13 mouse cellular contexts compared by ENCODE assay signal in the genomic region with DNA sequence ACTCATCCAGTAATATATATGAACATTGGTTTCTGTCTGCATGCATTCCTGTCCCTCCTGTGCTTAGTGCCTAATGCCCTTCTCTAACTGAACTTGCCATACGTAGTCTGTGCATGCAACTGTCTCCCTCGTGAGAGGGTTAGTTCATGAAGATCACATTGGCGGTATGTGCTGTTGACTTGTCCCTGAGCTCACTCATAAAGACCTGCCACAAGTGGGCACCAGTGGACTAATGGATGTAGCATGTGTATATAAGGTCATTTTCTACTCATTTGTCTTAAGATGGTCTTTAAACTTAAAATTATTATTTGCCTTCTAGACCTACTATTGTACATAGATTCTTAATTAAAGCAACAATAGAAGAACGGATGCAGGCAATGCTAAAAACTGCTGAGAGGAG.
DNase-seq lines count a peak whose midpoint lies in the region; ATAC-seq lines count a peak whose summit lies in the region.
"Had no signal": no experiment of that assay in that cellular context is flagged by ENCODE, and none has a peak within 500 bp of the region (broad histone marks: within the 10 kb centered on the region; RNA-seq: fewer than 3 reads in every experiment).

No protein-coding gene starts in this region.

- no peak overlapping the region for H3K4me3 ChIP-seq in kidney, embryonic 14.5 days (ENCODE audit: low read length)
- H3K4me3 ChIP-seq in hindbrain, embryonic 10.5 days: no peak overlapping the region
- H3K4me3 ChIP-seq: hindbrain, embryonic 15.5 days; liver, embryonic 12.5 days; neural tube, embryonic 13.5 days had no signal

- peak; percentile 21 for DNase-seq in kidney, adult 11 months
- DNase-seq in 3T3-L1 (ENCODE audit: low read depth, low spot score): peak; percentile 41
- DNase-seq in A20 (ENCODE audit: low read depth, low spot score): peak; percentile 9
- DNase-seq in kidney, postnatal 10 days: peak; percentile 41
- no peak for DNase-seq in embryo, embryonic 10 days (ENCODE audit: low spot score)
- DNase-seq in thymus, postnatal 4 days: no peak
- no peak for DNase-seq in hindbrain, embryonic 10.5 days (ENCODE audit: low spot score)
- DNase-seq: adrenal gland, adult 8-10 months had no signal

- peaks cover 52% of the 10 kb centered on the region for H3K36me3 ChIP-seq in kidney, embryonic 14.5 days (ENCODE audit: control insufficient read depth, insufficient read depth, low read length)
- H3K36me3 ChIP-seq in hindbrain, embryonic 10.5 days: peaks cover 90% of the 10 kb centered on the region

- H3K9me3 ChIP-seq in kidney, embryonic 14.5 days (ENCODE audit: control insufficient read depth, low read length): no peaks in the 10 kb centered on the region
- no peaks in the 10 kb centered on the region for H3K9me3 ChIP-seq in hindbrain, embryonic 10.5 days
- H3K9me3 ChIP-seq: G1E; hindbrain, embryonic 15.5 days; liver, embryonic 12.5 days; neural tube, embryonic 13.5 days had no signal

- H3K9ac ChIP-seq in kidney, embryonic 14.5 days (ENCODE audit: low read depth, low read length): no peak overlapping the region
- H3K9ac ChIP-seq: hindbrain, embryonic 15.5 days; liver, embryonic 12.5 days; neural tube, embryonic 13.5 days had no signal

- no peaks in the 10 kb centered on the region for H3K4me1 ChIP-seq in kidney, embryonic 14.5 days (ENCODE audit: control insufficient read depth, insufficient read depth, low read length)
- no peaks in the 10 kb centered on the region for H3K4me1 ChIP-seq in hindbrain, embryonic 10.5 days (replicated peaks)
- H3K4me1 ChIP-seq: hindbrain, embryonic 15.5 days; neural tube, embryonic 13.5 days had no signal

- 84% methylated on average over 4 of the region's 4 CpGs for WGBS in kidney, embryonic 14.5 days
- 88% methylated on average over 4 of the region's 4 CpGs for WGBS in hindbrain, embryonic 10.5 days

- ATAC-seq in kidney, embryonic 14.5 days (ENCODE audit: low FRiP score, low TSS enrichment): no peak
- ATAC-seq: liver, embryonic 12.5 days had no signal

- no peak overlapping the region for H3K4me2 ChIP-seq in kidney, embryonic 14.5 days (replicated peaks; ENCODE audit: low read depth, low read length)
- H3K4me2 ChIP-seq: hindbrain, embryonic 15.5 days; liver, embryonic 12.5 days; neural tube, embryonic 13.5 days had no signal

- H3K27ac ChIP-seq in kidney, embryonic 14.5 days (ENCODE audit: low read depth, low read length): no peak overlapping the region
- H3K27ac ChIP-seq in hindbrain, embryonic 10.5 days: no peak overlapping the region
- H3K27ac ChIP-seq: hindbrain, embryonic 15.5 days; liver, embryonic 12.5 days; neural tube, embryonic 13.5 days had no signal

- no peaks in the 10 kb centered on the region for H3K27me3 ChIP-seq in kidney, embryonic 14.5 days (ENCODE audit: control insufficient read depth, insufficient read depth, low read length)
- no peaks in the 10 kb centered on the region for H3K27me3 ChIP-seq in hindbrain, embryonic 10.5 days (ENCODE audit: insufficient read depth, poor library complexity, severe bottlenecking)
- H3K27me3 ChIP-seq: hindbrain, embryonic 15.5 days; liver, embryonic 12.5 days; neural tube, embryonic 13.5 days had no signal

Comparison
In these comparisons a context has a peak if more than half of its experiments do, and no peak if none do; other contexts are left out.
1. DNase-seq: peak in kidney, adult 11 months (single experiment), 3T3-L1 (single experiment), A20 (single experiment) and kidney, postnatal 10 days (single experiment); none in embryo, embryonic 10 days (single experiment), thymus, postnatal 4 days (single experiment) and hindbrain, embryonic 10.5 days (single experiment).